Mouse (Mus musculus) activated CD4-positive, CD25-positive, alpha-beta regulatory T cell, adult 9 weeks (primary cell): ENCODE data around the gene Dhrs3. TPM values are rescaled to one million over a fixed set of nuclear protein-coding genes. Genes with fewer than 3 reads are reported as not detected.

Experiments
- polyA plus RNA-seq: library from polyadenylated mRNA; unstranded; fragments of 100-300 nt; shearing (Covaris generic); gene quantifications from one replicate; pipeline ENCODE4 v1.2.1, GENCODE M21; 2017

Gene Dhrs3
- 20.5 TPM for polyA plus RNA-seq

GRCm38 (mm10) chr4:144892133-144892936 is at the start of gene Dhrs3:
Gene Dhrs3 (plus strand): TSS chr4:144892827.

Other genes with a start within 250 kb of the Dhrs3 start
- not detected for gene Gm436, start 206.5 kb upstream of the Dhrs3 start, polyA plus RNA-seq
- gene Gm13178, start 171.4 kb upstream of the Dhrs3 start, polyA plus RNA-seq: not detected
- not detected for gene Gm438, start 106.2 kb upstream of the Dhrs3 start, polyA plus RNA-seq